Comparison of ENCODE assay signal across 9 mouse cellular contexts in the genomic region with DNA sequence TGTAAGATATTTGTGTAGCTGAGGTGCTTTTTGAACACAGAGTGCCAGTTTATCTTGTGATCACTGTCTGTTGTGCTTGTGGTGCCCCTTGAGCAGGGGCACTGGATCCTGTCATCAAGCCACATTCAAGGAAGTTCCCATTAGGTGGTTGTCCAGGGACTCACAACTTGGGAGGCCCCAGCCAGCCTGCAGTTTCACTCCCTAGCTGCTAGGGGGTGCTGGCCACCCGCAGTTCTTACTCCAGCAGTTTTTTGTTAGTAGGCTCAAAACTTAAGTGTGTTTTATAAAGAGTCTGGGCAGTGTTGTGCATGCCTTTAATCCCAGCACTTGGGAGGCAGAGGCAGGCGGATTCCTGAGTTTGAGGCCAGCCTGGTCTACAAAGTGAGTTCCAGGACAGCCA. TPM values are rescaled to one million over a fixed set of nuclear protein-coding genes. Genes with fewer than 3 reads are reported as not detected.
DNase-seq lines count a peak whose midpoint lies in the region; ATAC-seq and TF ChIP-seq lines count a peak whose summit lies in the region.
"Had no signal": no experiment of that assay in that cellular context is flagged by ENCODE, and none has a peak within 500 bp of the region (broad histone marks: within the 10 kb centered on the region; RNA-seq: fewer than 3 reads in every experiment).

No protein-coding gene starts in this region.

- no peak for ATAC-seq in liver, embryonic 11.5 days (replicated peaks; ENCODE audit: low FRiP score)

- TF ChIP-seq CTCF in liver, adult 2 months (IDR thresholded peaks at IDR 0.05; ENCODE audit: low read depth, low read length), result peak; percentile 77

- no peaks in the 10 kb centered on the region for H3K9me3 ChIP-seq in liver, embryonic 11.5 days (ENCODE audit: control insufficient read depth, low read length)

- H3K4me1 ChIP-seq in liver, adult 2 months (ENCODE audit: control insufficient read depth, insufficient read depth, low read length), result peaks cover 16% of the 10 kb centered on the region
- H3K4me1 ChIP-seq in liver, embryonic 11.5 days (replicated peaks; ENCODE audit: control insufficient read depth, insufficient read depth, low read length), result no peaks in the 10 kb centered on the region

- no peak overlapping the region for H3K27ac ChIP-seq in liver, adult 2 months (replicated peaks; ENCODE audit: insufficient read depth, low read depth, low read length)
- H3K27ac ChIP-seq in liver, embryonic 11.5 days (ENCODE audit: low read depth, low read length), result no peak overlapping the region
- H3K27ac ChIP-seq: macrophage had no signal

- H3K4me2 ChIP-seq in liver, embryonic 11.5 days, result no peak overlapping the region

- H3K36me3 ChIP-seq in liver, adult 2 months (ENCODE audit: control insufficient read depth, insufficient read depth, low read length), result peaks cover 10% of the 10 kb centered on the region
- H3K36me3 ChIP-seq in liver, embryonic 11.5 days (ENCODE audit: control insufficient read depth, insufficient read depth, low read length), result peaks cover 9% of the 10 kb centered on the region

- DNase-seq in liver, adult 2 months (ENCODE audit: extremely low read depth, low read depth, low spot score), result no peak
- DNase-seq in liver, embryonic 11.5 days (ENCODE audit: low spot score), result no peak
- peak; percentile 13 for DNase-seq in T-cell, adult 2 months (ENCODE audit: low spot score)
- peak; percentile 50 for DNase-seq in induced T-regulatory cell, adult 2 months (ENCODE audit: low read depth)
- DNase-seq in spleen, adult 12 weeks (ENCODE audit: low spot score), result peak; percentile 14
- no peak for DNase-seq in layer of hippocampus, adult 9-11 months
- no peak for DNase-seq in right cerebral cortex, adult 18-20 months

- peaks cover 13% of the 10 kb centered on the region for H3K79me2 ChIP-seq in liver, adult 2 months (ENCODE audit: control insufficient read depth, insufficient read depth, low read length)

- H3K9ac ChIP-seq in liver, adult 2 months (ENCODE audit: low read depth, low read length), result no peak overlapping the region
- no peak overlapping the region for H3K9ac ChIP-seq in liver, embryonic 11.5 days (ENCODE audit: low read depth, low read length)

- H3K27me3 ChIP-seq in liver, adult 2 months (ENCODE audit: control insufficient read depth, insufficient read depth, low read length), result no peaks in the 10 kb centered on the region
- H3K27me3 ChIP-seq in liver, embryonic 11.5 days (replicated peaks; ENCODE audit: control insufficient read depth, insufficient read depth, low read length), result no peaks in the 10 kb centered on the region

- WGBS in liver, adult 2 months, result 69% methylated on average over 2 of the region's 2 CpGs
- WGBS in liver, embryonic 11.5 days, result 50% methylated on average over 2 of the region's 2 CpGs

- H3K4me3 ChIP-seq in liver, adult 2 months (ENCODE audit: insufficient read depth, low read depth, low read length), result no peak overlapping the region
- H3K4me3 ChIP-seq in liver, embryonic 11.5 days (ENCODE audit: low read depth, low read length), result no peak overlapping the region
- H3K4me3 ChIP-seq: erythroblast, embryonic 14.5 days had no signal

- no peak for TF ChIP-seq POLR2A in liver, adult 2 months (IDR thresholded peaks at IDR 0.05; ENCODE audit: extremely low read depth, insufficient read depth, low read length)

RNA-seq across cellular contexts. Expression of a gene that starts 13.3 kb away (rescaled TPM):
- 14.4 and 19.8 TPM in 2 replicates for total RNA-seq in liver, adult 2 months (2014; rRNA removed)
- polyA plus RNA-seq in liver, adult 2 months (2012; rRNA removed), result 8.6 and 10.0 TPM in 2 replicates
- polyA plus RNA-seq in liver, embryonic 11.5 days (2014; fragmentation: Nextera tagmentation; extraction: Ambion mirVana), result 20.7 and 21.3 TPM in 2 replicates

RNA-seq across cellular contexts. Expression of a gene that starts 32.5 kb away (rescaled TPM):
- not detected in 2 replicates for total RNA-seq in liver, adult 2 months (2014; rRNA removed)
- not detected in 2 replicates for polyA plus RNA-seq in liver, adult 2 months (2012; rRNA removed)
- 143 and 151 TPM in 2 replicates for polyA plus RNA-seq in liver, embryonic 11.5 days (2014; fragmentation: Nextera tagmentation; extraction: Ambion mirVana)

RNA-seq across cellular contexts. Expression of a gene that starts 45.2 kb away (rescaled TPM):
- 0.60 TPM in 1 of 2 replicates, not detected in the other for total RNA-seq in liver, adult 2 months (2014; rRNA removed)
- 0.16 and 0.26 TPM in 2 replicates for polyA plus RNA-seq in liver, adult 2 months (2012; rRNA removed)
- polyA plus RNA-seq in liver, embryonic 11.5 days (2014; fragmentation: Nextera tagmentation; extraction: Ambion mirVana), result 3.5 and 4.4 TPM in 2 replicates
- polyA plus RNA-seq: erythroblast, embryonic 14.5 days had no signal

RNA-seq across cellular contexts. Expression of a gene that starts 45.7 kb away (rescaled TPM):
- total RNA-seq in liver, adult 2 months (2014; rRNA removed), result not detected in 2 replicates
- polyA plus RNA-seq in liver, adult 2 months (2012; rRNA removed), result 0.09 TPM in 1 of 2 replicates, not detected in the other
- polyA plus RNA-seq in liver, embryonic 11.5 days (2014; fragmentation: Nextera tagmentation; extraction: Ambion mirVana), result 0.38 and 0.69 TPM in 2 replicates
- polyA plus RNA-seq: erythroblast, embryonic 14.5 days had no signal

Comparison
In these comparisons a context has a peak if more than half of its experiments do, and no peak if none do; other contexts are left out.
1. RNA of a gene that starts 32.5 kb away (polyA plus RNA-seq): 143 to 151 TPM in liver, embryonic 11.5 days; not detected in liver, adult 2 months; every median in the first group is over 100 times any median in the second.
2. DNase-seq: peak in T-cell, adult 2 months (single experiment), induced T-regulatory cell, adult 2 months (single experiment) and spleen, adult 12 weeks (single experiment); none in liver, adult 2 months (single experiment), liver, embryonic 11.5 days (single experiment), layer of hippocampus, adult 9-11 months (single experiment) and right cerebral cortex, adult 18-20 months (single experiment).